Mouse (Mus musculus) kidney, embryonic 15.5 days (tissue): ENCODE results near the gene Arl13b. TPM values are rescaled to one million over a fixed set of nuclear protein-coding genes. Genes with fewer than 3 reads are reported as not detected.

Source experiments
- ATAC-seq: fragments of 200-750 bp; cut with Nextera tagmentation; replicated peaks from 2 replicates; pipeline ENCODE4 v1.8.0; 2017; ENCODE audit warnings: moderate TSS enrichment; ENCODE audit not compliant: low FRiP score
- H3K27ac ChIP-seq: fragments of 300-500 bp; sonication (generic); 2 replicates; pipeline ENCODE4 v1.5.1; 2015; ENCODE audit warnings: mild to moderate bottlenecking, inconsistent platforms
- H3K27me3 ChIP-seq: fragments of 300-500 bp; sonication (generic); 2 replicates; pipeline ENCODE4 v1.6.1; 2015; ENCODE audit warnings: inconsistent platforms
- H3K36me3 ChIP-seq: fragments of 300-500 bp; sonication (generic); 2 replicates; pipeline ENCODE4 v1.6.1; 2015; ENCODE audit warnings: inconsistent platforms
- H3K4me1 ChIP-seq: fragments of 300-500 bp; sonication (generic); 2 replicates; pipeline ENCODE4 v1.6.1; 2015; ENCODE audit warnings: inconsistent platforms
- H3K4me2 ChIP-seq: fragments of 300-500 bp; sonication (generic); 2 replicates; pipeline ENCODE4 v1.6.1; 2015; ENCODE audit warnings: moderate library complexity, mild to moderate bottlenecking, inconsistent platforms
- H3K4me3 ChIP-seq: fragments of 300-500 bp; sonication (generic); replicated peaks from 2 replicates; pipeline ENCODE4 v1.5.1; 2015; ENCODE audit warnings: mild to moderate bottlenecking, inconsistent platforms
- H3K9ac ChIP-seq: fragments of 300-500 bp; sonication (generic); 2 replicates; pipeline ENCODE4 v1.6.1; 2015; ENCODE audit warnings: mild to moderate bottlenecking, inconsistent platforms
- H3K9me3 ChIP-seq: fragments of 300-500 bp; sonication (generic); replicated peaks from 2 replicates; pipeline ENCODE4 v1.6.1; 2016; ENCODE audit warnings: inconsistent platforms
- WGBS: fragments of 180-500 bp; shearing (Covaris S2); methylation state at CpG from one replicate; pipeline ENCODE4 v1.1.7; 2015; ENCODE audit warnings: mixed read lengths; 5-methylcytosine and 5-hydroxymethylcytosine counted together
- microRNA-seq: library from miRNA; unstranded; fragments of <30 nt; microRNA quantifications from one replicate; pipeline ENCODE4, GENCODE M21; 2016
- polyA plus RNA-seq: library from polyadenylated mRNA; unstranded; fragments of >200 nt; fragmentation: Nextera tagmentation; extraction: Ambion mirVana; gene quantifications from 2 replicates; pipeline ENCODE4 v1.2.1, GENCODE M21; 2015

Gene Arl13b
- polyA plus RNA-seq, 1 experiment from 2014 or later = 17.1 TPM

GRCm38 (mm10) chr16:62773462-62773861 lies 73.4 kb downstream of the Arl13b start:
- Histone ChIP-seq H3K9ac (no peak overlapping the region), H3K27me3 (no peaks in the 10 kb centered on the region), H3K4me3 (no peak overlapping the region), H3K27ac (no peak overlapping the region), H3K4me1 (no peaks in the 10 kb centered on the region), H3K4me2 (no peak overlapping the region), H3K36me3 (peaks cover 8% of the 10 kb centered on the region), H3K9me3 (no peaks in the 10 kb centered on the region)
- 84% methylated on average over 4 of the region's 4 CpGs for WGBS
- ATAC-seq = no peak

- Histone ChIP-seq H3K4me1 (no peaks in the 10 kb centered on the region), H3K27ac (no peak overlapping the region), H3K4me2 (no peak overlapping the region), H3K9ac (no peak overlapping the region), H3K36me3 (0 out of 2 replicates have a peak, but pooled peaks cover 4% of the 10 kb centered on the region), H3K9me3 (no peaks in the 10 kb centered on the region), H3K4me3 (no peak overlapping the region), H3K27me3 (no peaks in the 10 kb centered on the region)
- ATAC-seq = peak; percentile 54; the same call in 1 of the 2 replicates
- 82% methylated on average over 2 of the region's 2 CpGs for WGBS
These were observed 88.5 kb downstream of the Arl13b start for GRCm38 (mm10) chr16:62758340-62758739.

GRCm38 (mm10) chr16:62755307-62755706 lies 91.5 kb downstream of the Arl13b start:
- WGBS = 83% methylated on average over 6 of the region's 6 CpGs
- no peaks in the 10 kb centered on the region for H3K27me3 ChIP-seq
- H3K9ac ChIP-seq = no peak overlapping the region
- H3K9me3 ChIP-seq = no peaks in the 10 kb centered on the region
- no peak for ATAC-seq
- H3K4me3 ChIP-seq = no peak overlapping the region
- H3K4me1 ChIP-seq = no peaks in the 10 kb centered on the region
- no peak overlapping the region for H3K27ac ChIP-seq
- H3K36me3 ChIP-seq = 0 out of 2 replicates have a peak, but pooled peaks cover 4% of the 10 kb centered on the region
- H3K4me2 ChIP-seq = no peak overlapping the region

- H3K27ac ChIP-seq = no peak overlapping the region
- no peak overlapping the region for H3K4me3 ChIP-seq
- no peak overlapping the region for H3K4me2 ChIP-seq
- no peak for ATAC-seq
- H3K9ac ChIP-seq = no peak overlapping the region
- WGBS = 87% methylated on average over 1 of the region's 1 CpGs
- H3K4me1 ChIP-seq = no peaks in the 10 kb centered on the region
- 0 out of 2 replicates have a peak, but pooled peaks cover 4% of the 10 kb centered on the region for H3K36me3 ChIP-seq
- no peaks in the 10 kb centered on the region for H3K27me3 ChIP-seq
- no peaks in the 10 kb centered on the region for H3K9me3 ChIP-seq
These were observed 93.2 kb downstream of the Arl13b start for GRCm38 (mm10) chr16:62753597-62753996.

GRCm38 (mm10) chr16:62753079-62753478 lies 93.8 kb downstream of the Arl13b start:
- H3K36me3 ChIP-seq = no peaks in the 10 kb centered on the region
- H3K4me3 ChIP-seq = no peak overlapping the region
- no peaks in the 10 kb centered on the region for H3K9me3 ChIP-seq
- no peak for ATAC-seq
- H3K9ac ChIP-seq = no peak overlapping the region
- whole genome bisulfite sequencing = 86% methylated on average over 4 of the region's 4 CpGs
- H3K27me3 ChIP-seq = no peaks in the 10 kb centered on the region
- H3K4me2 ChIP-seq = no peak overlapping the region
- no peak overlapping the region for H3K27ac ChIP-seq
- H3K4me1 ChIP-seq = no peaks in the 10 kb centered on the region

GRCm38 (mm10) chr16:62745875-62746274 lies 101.0 kb downstream of the Arl13b start:
- Histone ChIP-seq H3K4me3 (no peak overlapping the region), H3K27ac (no peak overlapping the region), H3K36me3 (no peaks in the 10 kb centered on the region), H3K4me1 (no peaks in the 10 kb centered on the region), H3K27me3 (no peaks in the 10 kb centered on the region), H3K9me3 (no peaks in the 10 kb centered on the region), H3K4me2 (no peak overlapping the region), H3K9ac (no peak overlapping the region)
- 60% methylated on average over 2 of the region's 2 CpGs for WGBS
- ATAC-seq = no peak

Small RNA genes lying within 50 kb of the gene (microRNA-seq; reads per million reads assigned to microRNA genes)
- not detected for gene Gm25986

Other genes starting within 250 kb of the Arl13b start
- gene Nsun3, start 60.2 kb downstream of the Arl13b start, polyA plus RNA-seq = 8.5 and 8.7 TPM in 2 replicates
- 0.40 and 0.48 TPM in 2 replicates for gene Stx19, start 32.4 kb downstream of the Arl13b start, polyA plus RNA-seq
- gene Pros1, start 7.3 kb upstream of the Arl13b start, polyA plus RNA-seq = 32.0 and 32.4 TPM in 2 replicates